Mouse (Mus musculus) spleen, adult 2 months (tissue): ENCODE measurements around the gene Mrpl58. TPM values are rescaled to one million over a fixed set of nuclear protein-coding genes. Genes with fewer than 3 reads are reported as not detected.

Experiments
- DNase-seq, 2 experiments: peaks; one replicate each; pipeline versions ENCODE4 v3.0.0 to v3.0.0-alpha.2; 2012 to 2021; ENCODE audit warnings: low spot score in 2 of 2, low read depth in 1 of 2
- H3K27ac ChIP-seq: fragments of 200-500 bp; 2 replicates; pipeline ENCODE4 v1.5.1; 2012; ENCODE audit warnings: low read length, inconsistent platforms; ENCODE audit not compliant: insufficient read depth
- H3K27me3 ChIP-seq: fragments of 200-500 bp; 2 replicates; pipeline ENCODE4 v1.6.1; 2012; ENCODE audit warnings: mild to moderate bottlenecking, moderate library complexity, low read length, inconsistent platforms; ENCODE audit not compliant: control insufficient read depth, insufficient read depth
- H3K36me3 ChIP-seq: fragments of 200-500 bp; 2 replicates; pipeline ENCODE4 v1.6.1; 2012; ENCODE audit warnings: mild to moderate bottlenecking, low read length, inconsistent platforms; ENCODE audit not compliant: control insufficient read depth, insufficient read depth
- H3K4me1 ChIP-seq: fragments of 200-500 bp; 2 replicates; pipeline ENCODE4 v1.6.1; 2011; ENCODE audit warnings: inconsistent platforms; ENCODE audit not compliant: control insufficient read depth, insufficient read depth, insufficient read length
- H3K4me3 ChIP-seq: fragments of 200-500 bp; 2 replicates; pipeline ENCODE4 v1.5.1; 2011; ENCODE audit warnings: mild to moderate bottlenecking, inconsistent platforms; ENCODE audit not compliant: insufficient read depth, insufficient read length; ENCODE audit errors: extremely low read depth
- CTCF ChIP-seq: fragments of 200-500 bp; IDR thresholded peaks from 2 replicates; pipeline ENCODE4 v1.5.1; 2011; ENCODE audit warnings: mild to moderate bottlenecking, inconsistent platforms; ENCODE audit not compliant: insufficient read depth, insufficient read length, insufficient replicate concordance; ENCODE audit errors: extremely low read depth
- POLR2A ChIP-seq: fragments of 200-500 bp; IDR thresholded peaks from 2 replicates; pipeline ENCODE4 v1.6.1; 2011; ENCODE audit warnings: low read depth, low read length, inconsistent platforms
- WGBS: fragments of 180-500 bp; shearing (Covaris S2); methylation state at CpG from one replicate; pipeline ENCODE4 v1.1.7; 2018; 5-methylcytosine and 5-hydroxymethylcytosine counted together
- polyA plus RNA-seq: library from polyadenylated mRNA; depleted of rRNA; stranded (reverse); fragments of >200 nt; gene quantifications from 2 replicates; pipeline ENCODE4 v1.2.3, GENCODE M21; 2012

Gene Mrpl58
- polyA plus RNA-seq, 1 experiment: 48.3 TPM

- no peaks in the 10 kb centered on the region; the same call in 1 of the 2 replicates for H3K4me1 ChIP-seq
- no peak overlapping the region for H3K27ac ChIP-seq
- H3K4me3 ChIP-seq: no peak overlapping the region
- H3K36me3 ChIP-seq: peaks cover 22% of the 10 kb centered on the region
- H3K27me3 ChIP-seq: no peaks in the 10 kb centered on the region; the same call in 1 of the 2 replicates
- no peak for DNase-seq
- WGBS: 91% methylated on average over 6 of the region's 6 CpGs
- TF ChIP-seq POLR2A: no peak
Measured at GRCm38 (mm10) chr11:115433342-115433741, 29.8 kb downstream of the Mrpl58 start.

GRCm38 (mm10) chr11:115435596-115436337, 32.2 kb downstream of the Mrpl58 start:
- TF ChIP-seq POLR2A (no peak), CTCF (no peak)
- Histone ChIP-seq H3K27ac (no peak overlapping the region), H3K4me3 (no peak overlapping the region), H3K27me3 (no peaks in the 10 kb centered on the region; the same call in 1 of the 2 replicates), H3K4me1 (no peaks in the 10 kb centered on the region; the same call in 1 of the 2 replicates), H3K36me3 (peaks cover 7% of the 10 kb centered on the region; the same call in 1 of the 2 replicates)
- DNase-seq: no peak
- 29% methylated on average over 31 of the region's 31 CpGs for WGBS

DNA sequence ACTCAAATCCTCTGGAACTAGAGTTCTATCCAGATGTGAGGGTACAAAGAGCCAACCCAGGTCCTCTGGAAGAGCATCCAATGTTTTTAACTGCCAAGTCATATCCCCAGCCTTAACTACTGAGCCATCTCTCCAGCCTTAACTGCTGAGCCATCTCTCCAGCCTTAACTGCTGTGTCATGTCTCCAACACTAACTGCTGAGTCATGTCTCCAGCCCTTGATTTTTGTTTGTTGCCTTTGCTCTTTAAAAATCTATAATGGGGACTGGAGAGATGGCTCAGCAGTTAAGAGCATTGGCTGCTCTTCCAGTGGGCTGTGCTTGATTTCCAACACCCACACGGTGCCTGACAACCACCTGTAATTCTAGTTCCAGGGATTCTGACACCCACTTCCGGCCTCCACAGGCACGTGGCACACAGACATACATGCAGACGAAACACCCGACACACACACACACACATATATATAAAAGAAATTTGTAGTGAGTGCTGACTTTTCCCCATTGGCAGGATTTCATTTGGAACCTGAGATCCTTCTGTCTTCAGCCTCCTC, 34.1 kb downstream of the Mrpl58 start:
- Histone ChIP-seq H3K27me3 (no peaks in the 10 kb centered on the region; the same call in 1 of the 2 replicates), H3K4me3 (no peak overlapping the region), H3K36me3 (no peaks in the 10 kb centered on the region), H3K27ac (no peak overlapping the region), H3K4me1 (no peaks in the 10 kb centered on the region; the same call in 1 of the 2 replicates)
- no peak for DNase-seq
- WGBS: 75% methylated on average over 5 of the region's 5 CpGs
- no peak for TF ChIP-seq CTCF
- no peak for TF ChIP-seq POLR2A

- Histone ChIP-seq H3K36me3 (no peaks in the 10 kb centered on the region), H3K27me3 (no peaks in the 10 kb centered on the region; the same call in 1 of the 2 replicates), H3K4me1 (no peaks in the 10 kb centered on the region; the same call in 1 of the 2 replicates), H3K4me3 (no peak overlapping the region), H3K27ac (no peak overlapping the region)
- WGBS: 68% methylated on average over 3 of the region's 3 CpGs
- TF ChIP-seq POLR2A (no peak), CTCF (no peak)
- DNase-seq: no peak
Measured at GRCm38 (mm10) chr11:115439326-115439725, 35.8 kb downstream of the Mrpl58 start.

DNA sequence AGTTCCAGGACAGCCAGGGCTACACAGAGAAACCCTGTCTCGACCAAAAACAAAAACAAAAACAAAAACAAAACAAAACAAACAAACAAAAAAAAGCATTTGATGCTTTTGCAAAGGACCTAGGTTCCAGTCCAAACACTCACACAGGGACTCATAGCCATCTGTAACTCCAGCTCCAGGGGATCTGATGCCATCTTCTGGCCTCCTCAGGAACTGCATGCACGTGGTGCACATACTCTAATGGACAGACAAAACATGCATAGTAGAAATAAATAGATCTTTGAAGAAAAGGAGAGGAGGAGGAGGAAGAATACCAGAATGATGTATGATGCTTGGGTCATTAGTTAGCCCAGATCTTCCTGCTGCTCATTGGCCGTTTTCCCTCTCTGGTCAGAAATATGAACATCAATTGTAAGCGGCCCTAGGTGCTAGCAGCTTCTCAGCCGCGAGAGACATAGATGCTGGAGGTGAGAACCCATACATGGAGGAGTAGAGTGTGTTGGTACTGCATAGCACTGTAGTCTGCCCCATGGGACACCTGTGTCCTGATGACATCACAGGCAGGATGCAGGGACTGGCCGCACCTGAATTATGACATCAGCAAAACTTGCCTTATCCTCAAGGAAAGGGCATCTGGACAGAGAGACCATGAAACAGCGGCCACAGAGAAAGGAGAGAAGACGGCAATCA, 36.5 kb downstream of the Mrpl58 start, which contains the start of gene Trim80:
Gene Trim80 (plus strand): TSS at position 640 of the 690 bp plus-strand sequence.
- no peaks in the 10 kb centered on the region; the same call in 1 of the 2 replicates for H3K27me3 ChIP-seq
- H3K4me3 ChIP-seq: no peak within 1 kb of the TSS
- no peaks in the 10 kb centered on the region for H3K36me3 ChIP-seq
- H3K27ac ChIP-seq: no peak within 1 kb of the TSS
- TF ChIP-seq POLR2A (no peak), CTCF (no peak)
- no peaks in the 10 kb centered on the region; the same call in 1 of the 2 replicates for H3K4me1 ChIP-seq
- no peak for DNase-seq
- 93% methylated on average over 9 of the region's 9 CpGs for WGBS

GRCm38 (mm10) chr11:115441417-115441816, 37.9 kb downstream of the Mrpl58 start:
- Histone ChIP-seq H3K27me3 (no peaks in the 10 kb centered on the region), H3K4me3 (no peak overlapping the region), H3K27ac (no peak overlapping the region), H3K36me3 (no peaks in the 10 kb centered on the region), H3K4me1 (no peaks in the 10 kb centered on the region)
- 77% methylated on average over 15 of the region's 15 CpGs for WGBS
- DNase-seq: no peak
- TF ChIP-seq CTCF (no peak), POLR2A (no peak)
